Mouse (Mus musculus) brain, embryonic 14.5 days (tissue): Measurements from ENCODE around the gene Trim14.
A peak's percentile ranks its signal among the peaks of the same experiment; 100 is the strongest.

Source experiments
- CTCF ChIP-seq: fragments of 200-500 bp; IDR thresholded peaks from 2 replicates; pipeline ENCODE4 v1.5.1; 2012; ENCODE audit warnings: inconsistent platforms, mild to moderate bottlenecking, moderate library complexity, borderline replicate concordance; ENCODE audit not compliant: insufficient read depth, insufficient read length; ENCODE audit errors: extremely low read depth
- POLR2A ChIP-seq: fragments of 200-500 bp; IDR thresholded peaks from 2 replicates; pipeline ENCODE4 v1.6.1; 2012; ENCODE audit warnings: mild to moderate bottlenecking, inconsistent platforms, borderline replicate concordance; ENCODE audit not compliant: poor library complexity, insufficient read depth, insufficient read length, severe bottlenecking; ENCODE audit errors: extremely low read depth

- peak; percentile 73 for TF ChIP-seq CTCF
- TF ChIP-seq POLR2A: no peak
Measured at GRCm38 (mm10) chr4:46507736-46508460, 28.0 kb downstream of the Trim14 start.
